Mouse (Mus musculus): ENCODE data around the gene Sgtb.
A peak's percentile ranks its signal among the peaks of the same experiment; 100 is the strongest.

Sgtb gene

DNA sequence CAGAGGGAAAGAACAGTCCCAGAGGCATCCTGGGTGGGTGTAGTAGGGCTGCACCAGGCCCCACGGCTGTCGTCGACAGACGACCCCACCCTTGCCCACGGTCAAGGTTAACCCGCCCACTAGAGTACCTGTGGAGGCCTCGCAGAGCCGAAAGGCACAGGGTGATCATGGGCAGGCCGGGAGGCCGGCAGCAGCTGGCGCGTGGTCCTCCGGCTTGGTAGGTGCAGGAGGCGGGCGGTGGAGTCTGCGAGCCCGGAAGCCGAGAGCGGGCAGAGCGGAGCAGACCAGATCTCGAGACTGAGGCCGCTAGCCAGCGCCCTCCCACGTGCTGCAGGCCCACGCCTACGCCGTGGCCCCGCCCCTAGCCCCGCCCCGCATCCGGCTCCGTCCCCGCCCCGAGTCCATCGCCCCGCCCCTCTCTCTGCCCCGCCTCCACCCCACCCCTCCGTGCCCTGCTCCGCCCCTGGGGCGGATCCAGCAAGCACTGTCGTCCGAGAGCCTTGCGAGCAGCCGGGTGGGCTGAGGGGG is at the start of gene Sgtb, which contains the start of gene Nln:
Gene Sgtb, plus strand, starts transcription at position 454 of the 528 bp plus-strand sequence.
Gene Nln, minus strand, starts transcription at position 327 of the 528 bp plus-strand sequence.
- DNase-seq (ENCODE audit: low spot score in 2 of 2), result peak; percentile 71 to 83

DNA sequence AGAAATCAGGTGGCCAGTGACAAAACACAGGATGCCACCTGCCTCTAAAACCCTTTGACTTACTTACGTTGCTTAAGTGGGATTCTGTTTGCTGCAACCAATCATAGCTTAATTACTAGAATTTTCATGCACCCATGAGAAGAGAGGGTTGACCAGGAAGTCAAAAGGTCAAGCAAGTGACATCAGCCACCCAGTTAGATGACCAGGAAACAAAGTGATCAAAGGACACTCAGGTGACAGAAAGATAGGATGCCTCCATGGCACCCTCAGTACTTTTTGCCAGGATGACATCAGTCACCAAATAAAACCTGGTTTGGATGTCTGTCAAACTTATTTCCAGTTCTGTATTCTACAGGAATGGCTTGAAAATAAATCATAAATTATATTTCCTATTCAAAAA is 49.3 kb upstream of the Sgtb start:
- no peak for DNase-seq (ENCODE audit: low spot score in 2 of 2)

DNA sequence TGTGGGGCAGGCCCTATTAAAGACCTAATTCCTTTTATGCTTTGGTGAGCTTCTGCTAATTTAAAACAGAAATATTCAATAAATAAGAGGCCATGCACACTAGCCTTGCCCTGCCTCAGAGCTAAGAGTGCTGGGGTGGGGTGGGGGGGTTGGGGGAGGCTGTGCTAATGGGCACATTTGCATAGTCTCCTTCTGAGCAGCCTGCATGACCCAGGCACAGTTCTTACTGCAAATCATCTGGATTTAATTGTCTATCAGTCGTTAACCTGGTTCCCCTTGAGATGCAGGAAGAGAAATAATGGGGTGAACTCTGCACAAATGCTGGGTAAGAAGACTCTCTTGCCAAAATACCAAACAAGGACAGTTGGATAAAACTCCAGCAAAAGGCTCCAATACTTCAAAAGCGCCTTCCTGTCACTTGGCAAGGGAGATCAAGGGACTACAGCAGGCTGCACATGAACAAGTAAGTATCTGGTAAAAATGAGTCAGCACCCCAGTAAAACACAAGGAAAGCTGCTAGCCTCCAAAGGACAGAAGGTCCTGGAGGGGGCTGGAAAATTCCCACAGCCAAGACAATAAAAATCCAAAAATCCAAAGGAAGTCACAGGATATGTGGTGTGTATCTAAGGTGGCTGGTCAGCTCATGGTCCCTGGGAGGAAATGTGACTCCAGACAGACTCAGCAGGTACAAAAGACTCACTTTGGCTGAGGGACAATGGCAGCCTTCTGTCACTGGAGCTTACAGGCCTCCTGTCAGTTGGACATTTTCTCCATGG is 47.4 kb upstream of the Sgtb start:
- no peak for DNase-seq (ENCODE audit: low spot score in 2 of 2)

DNA sequence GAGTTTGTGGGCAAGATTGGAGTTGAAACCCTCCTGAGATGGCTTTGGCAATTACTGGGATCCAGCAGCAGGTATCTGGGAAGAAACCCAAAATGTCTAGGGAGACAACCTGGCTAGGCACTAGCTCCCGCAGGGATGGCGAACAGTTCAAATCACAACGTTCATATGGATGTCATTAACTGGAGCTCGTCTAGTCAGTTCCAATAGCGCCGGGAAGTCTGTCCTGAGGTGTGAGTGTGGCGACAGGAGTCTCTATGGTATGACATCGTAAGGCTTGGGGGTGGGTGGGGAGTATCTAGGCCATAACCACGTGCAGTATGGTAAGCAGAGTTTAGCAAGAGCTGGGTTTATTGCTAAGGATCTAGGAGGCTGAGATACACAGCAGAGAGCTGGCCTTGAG is 46.5 kb upstream of the Sgtb start:
- DNase-seq (ENCODE audit: low spot score in 2 of 2), result no peak

DNA sequence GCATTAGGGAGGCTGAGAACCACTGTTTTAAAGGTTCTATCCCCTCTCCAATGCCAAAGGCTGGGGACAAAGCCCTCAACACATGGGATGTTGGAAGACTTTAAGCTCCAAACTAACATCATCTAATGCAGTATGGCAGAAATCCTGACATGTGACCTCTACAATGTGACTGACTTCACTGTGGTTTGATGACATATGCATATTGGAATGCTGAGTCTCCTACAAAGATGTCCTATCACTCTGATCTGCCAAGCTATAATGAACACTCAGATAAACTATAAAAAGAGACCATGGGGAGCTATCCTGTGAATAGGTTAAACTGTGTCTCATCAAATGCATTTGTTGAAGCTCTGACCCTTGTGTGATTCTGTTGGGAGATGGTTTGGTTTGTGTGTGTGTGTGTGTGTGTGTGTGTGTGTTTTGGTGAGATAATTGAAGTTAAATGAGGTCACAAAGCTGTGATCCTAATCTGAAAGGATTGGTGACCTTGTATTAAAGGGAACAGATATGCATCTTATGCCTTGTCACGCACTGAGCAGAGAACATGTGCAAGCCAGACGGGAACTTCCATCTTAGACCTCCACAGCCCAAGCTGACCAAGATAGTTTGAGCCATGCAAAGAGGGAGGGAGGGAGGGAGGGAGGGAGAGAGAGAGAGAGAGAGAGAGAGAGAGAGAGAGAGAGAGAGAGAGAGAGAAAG is 43.7 kb upstream of the Sgtb start:
- no peak for DNase-seq (ENCODE audit: low spot score in 2 of 2)

DNA sequence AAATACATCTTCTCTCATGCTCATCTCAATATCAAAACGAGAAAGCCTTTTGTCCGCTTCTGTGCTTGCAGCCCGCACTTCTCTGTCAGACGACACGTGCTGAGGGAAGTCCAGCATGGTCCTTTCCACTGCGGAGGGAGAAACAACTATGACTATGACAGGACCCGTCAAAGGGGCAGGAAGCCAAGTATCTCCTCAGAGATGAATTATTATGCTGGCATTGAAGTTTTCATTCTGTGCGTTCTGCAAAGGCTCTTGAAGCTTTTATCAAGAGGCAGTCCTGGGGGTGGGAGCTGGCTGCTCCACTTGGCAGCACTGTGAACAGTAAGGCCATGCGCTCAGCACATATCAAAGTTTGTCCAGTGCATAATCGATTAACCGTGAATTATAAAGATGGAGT is 40.3 kb upstream of the Sgtb start:
- DNase-seq (ENCODE audit: low spot score in 2 of 2), result no peak

DNA sequence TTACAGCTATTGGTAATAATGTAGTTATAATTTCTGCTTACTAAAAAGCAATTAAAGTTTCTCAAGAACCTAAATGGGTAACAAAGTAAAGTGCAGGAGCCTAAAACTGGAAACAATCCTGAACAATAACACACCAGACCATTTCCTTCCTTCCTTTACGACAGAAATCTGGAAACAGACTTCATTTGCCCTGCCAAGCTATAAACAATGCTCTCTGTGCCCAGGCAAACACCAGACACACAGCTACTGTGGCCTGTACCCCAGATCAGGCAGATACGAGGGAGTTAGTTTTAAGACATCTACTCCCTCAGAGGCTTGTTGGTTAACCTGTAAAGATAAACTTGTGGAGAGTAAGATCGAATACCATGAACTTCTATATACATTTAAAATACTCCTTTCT is 38.8 kb upstream of the Sgtb start:
- no peak for DNase-seq (ENCODE audit: low spot score in 2 of 2)

DNA sequence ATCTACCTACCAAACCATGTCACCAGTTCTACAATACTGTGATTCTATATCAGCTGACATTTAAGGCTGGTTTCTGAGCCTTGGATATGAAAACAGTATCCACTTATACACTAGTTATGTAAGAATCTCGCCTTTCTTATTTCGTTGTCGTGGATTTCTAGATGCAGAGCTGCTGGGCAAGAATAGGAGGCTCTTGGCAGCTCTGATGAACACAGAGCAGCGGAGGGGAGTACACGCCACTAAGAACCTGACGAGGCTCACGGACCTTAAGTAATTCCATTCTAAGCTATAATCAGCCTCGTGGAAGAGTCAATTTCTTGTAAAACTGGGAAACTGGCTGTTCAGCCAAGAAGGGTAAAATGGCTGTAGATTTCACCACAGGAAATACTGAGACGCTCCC is 37.2 kb upstream of the Sgtb start:
- no peak for DNase-seq (ENCODE audit: low spot score in 2 of 2)

DNA sequence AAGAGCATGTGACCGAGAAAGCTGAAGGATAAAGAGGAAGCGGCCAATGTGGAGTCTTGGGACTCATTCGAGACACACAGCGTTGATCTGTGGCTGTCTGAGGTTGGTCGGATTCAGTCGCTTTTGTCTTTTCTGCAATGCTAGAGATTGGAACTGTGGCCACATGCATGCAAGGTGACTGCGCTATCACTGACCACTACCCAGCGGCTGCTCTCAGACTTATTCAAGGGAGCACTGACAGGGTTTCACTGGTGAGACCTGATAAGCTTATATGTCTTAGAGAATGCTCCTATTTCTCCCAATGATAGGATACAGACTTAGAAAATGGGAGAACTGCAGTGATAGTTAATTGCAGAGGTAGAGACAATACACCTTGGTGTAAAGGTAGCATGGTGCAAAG is 35.3 kb upstream of the Sgtb start:
- no peak for DNase-seq (ENCODE audit: low spot score in 2 of 2)

DNA sequence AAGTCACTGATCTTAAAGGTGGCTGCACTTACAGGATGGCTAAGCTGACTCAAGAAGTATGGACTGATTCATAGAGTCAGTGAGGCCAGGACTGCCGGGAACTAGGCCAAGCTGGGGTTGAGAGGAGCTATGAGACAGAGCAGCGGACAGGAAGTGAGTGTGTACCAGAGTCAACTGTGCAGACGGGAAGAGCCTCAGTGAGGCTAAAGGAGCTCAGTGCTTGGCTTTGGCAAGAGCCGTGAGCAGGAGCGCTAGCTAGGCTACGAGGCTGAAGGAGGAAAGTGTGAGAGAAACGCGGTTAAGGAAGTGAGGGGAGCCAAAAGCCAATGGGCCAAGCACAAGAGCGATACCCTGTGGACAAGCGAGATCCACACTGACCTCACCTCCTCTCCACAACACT is 34.8 kb upstream of the Sgtb start:
- peak in 1 of 2 experiments; percentile 41 for DNase-seq (ENCODE audit: low spot score in 2 of 2)

DNA sequence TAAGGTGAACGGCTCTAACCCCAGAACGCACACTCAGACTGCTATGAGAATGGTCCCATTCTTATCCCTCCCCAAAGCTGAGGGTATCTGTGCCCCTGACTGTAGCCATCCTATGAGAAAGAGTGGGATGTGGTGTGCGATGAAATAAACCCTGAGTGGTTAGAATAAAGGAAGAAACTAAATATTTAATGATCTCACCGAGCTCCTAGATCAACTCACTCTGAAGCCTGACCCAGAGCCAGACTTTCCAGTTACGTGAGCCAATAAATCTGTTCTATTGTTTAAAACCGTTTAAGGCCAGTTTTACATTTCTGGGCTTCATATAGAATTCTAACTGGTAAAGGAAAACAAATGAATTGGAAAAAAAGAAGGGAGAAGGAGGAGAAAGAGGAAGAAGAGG is 32.5 kb upstream of the Sgtb start:
- no peak for DNase-seq (ENCODE audit: low spot score in 2 of 2)

DNA sequence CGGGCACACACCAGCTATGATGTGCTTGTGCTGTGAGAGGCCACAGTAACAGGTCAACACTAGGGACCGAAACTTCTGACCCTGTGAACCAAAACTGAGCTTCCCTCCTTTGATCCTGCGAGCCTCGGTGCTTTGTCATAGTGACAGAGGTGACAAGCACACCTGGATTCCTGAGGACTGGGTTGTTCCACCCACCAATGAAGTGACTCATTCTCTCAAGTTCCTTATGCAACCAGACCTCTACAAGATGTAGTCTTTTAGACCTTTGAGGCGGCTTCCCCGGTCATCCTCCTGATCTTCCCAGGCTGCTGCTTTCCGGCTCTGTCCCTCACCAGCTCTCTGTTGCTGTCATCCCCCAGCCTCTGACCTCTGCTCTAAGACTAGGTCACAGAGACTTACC is 27.0 kb upstream of the Sgtb start:
- DNase-seq (ENCODE audit: low spot score in 2 of 2), result no peak

DNA sequence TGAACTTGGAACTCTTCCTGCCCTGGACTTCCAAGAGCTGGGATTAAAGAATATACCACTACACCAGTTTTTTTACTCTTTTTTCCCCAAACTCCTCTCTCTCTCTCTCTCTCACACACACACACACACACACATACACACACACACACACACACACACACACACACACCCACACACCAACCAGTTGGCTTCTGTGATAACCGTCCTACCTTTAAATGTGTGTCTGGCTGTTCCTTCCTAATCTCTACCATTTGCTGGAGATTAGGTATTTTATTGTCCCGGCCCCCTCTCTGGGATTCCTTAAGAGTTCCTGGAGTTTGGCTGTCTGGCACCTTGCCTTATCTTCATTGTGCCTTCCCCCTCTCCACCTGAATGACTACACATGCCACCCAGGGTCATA is 24.9 kb upstream of the Sgtb start:
- DNase-seq (ENCODE audit: low spot score in 2 of 2), result no peak

DNA sequence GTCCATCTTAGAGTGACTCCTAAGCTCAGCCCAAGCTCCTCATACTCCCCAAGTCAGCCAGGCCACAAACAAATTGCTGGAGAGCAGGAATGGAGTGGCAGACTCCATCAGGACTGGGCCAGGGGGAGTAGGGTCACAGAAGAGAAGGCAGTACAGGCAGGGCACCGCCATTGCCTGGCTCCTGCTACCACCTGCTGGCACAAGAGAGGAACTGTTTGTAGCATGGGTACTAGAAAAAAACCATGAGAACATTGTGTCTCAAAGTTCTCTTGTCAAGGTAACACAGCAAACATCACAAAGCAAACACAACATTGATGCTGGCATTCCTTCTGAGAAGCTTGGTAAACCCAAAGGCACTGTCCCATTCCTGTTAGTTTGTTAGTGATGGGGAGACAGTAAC is 20.2 kb upstream of the Sgtb start:
- no peak for DNase-seq (ENCODE audit: low spot score in 2 of 2)

DNA sequence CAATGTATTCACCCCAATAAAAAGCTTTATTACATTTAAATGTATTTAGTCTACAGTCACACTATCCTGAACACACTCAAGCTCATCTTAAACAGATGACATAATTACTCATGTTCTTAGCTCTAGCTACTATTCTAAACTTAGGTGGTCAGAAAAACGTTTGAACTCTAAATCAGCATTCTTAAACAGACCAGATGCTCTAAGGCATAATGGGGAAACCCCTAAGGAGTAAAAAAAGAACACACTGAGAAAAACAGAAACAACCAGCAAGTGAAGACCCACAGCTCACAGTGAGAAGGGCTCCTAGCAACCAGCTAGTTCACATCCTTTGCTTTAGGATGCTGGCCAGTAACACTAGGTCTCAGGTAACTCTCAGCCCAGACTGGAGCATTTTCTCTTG is 17.8 kb upstream of the Sgtb start:
- no peak for DNase-seq (ENCODE audit: low spot score in 2 of 2)

DNA sequence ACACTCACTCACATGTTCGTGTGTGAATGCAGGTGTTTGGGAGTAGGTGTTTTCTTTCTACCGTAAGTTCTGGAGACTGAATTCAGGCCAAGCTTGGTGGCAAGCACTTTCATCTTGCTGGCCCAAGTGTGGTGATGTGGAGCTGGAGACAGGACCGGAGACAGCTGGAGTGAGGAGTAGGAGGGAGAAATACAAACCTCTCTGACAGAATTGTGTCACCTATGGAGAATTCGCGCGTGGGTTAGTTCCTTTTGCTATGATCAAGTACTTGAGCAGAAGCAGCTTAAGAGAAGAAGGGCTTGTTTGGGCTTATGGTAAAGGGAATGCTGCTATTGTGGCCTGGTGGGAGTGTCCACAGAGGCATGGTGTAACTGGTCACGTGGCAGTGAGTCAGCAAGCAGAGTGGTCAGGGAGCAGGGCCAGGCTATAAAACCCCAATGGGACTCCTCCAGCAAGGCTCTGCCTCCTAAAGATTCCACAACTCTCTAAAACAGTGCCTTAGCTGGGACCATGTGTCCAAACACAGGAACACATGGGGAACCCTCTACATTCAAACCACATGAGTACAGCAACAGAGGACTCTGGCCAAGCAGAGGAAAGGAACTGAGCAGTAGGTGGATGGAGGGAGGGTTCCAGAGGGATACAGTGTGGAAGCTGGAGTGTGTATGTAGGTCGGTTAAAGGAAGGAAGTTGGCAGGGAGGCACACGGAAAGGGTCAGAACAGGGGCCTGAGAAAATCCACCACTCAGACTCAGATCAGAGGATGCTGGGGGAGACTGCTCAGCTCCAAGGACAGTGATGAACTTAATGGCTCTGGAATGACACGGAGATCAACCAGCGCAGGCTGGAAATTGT is 14.8 kb upstream of the Sgtb start:
- DNase-seq (ENCODE audit: low spot score in 2 of 2), result peak in 1 of 2 experiments; percentile 33

DNA sequence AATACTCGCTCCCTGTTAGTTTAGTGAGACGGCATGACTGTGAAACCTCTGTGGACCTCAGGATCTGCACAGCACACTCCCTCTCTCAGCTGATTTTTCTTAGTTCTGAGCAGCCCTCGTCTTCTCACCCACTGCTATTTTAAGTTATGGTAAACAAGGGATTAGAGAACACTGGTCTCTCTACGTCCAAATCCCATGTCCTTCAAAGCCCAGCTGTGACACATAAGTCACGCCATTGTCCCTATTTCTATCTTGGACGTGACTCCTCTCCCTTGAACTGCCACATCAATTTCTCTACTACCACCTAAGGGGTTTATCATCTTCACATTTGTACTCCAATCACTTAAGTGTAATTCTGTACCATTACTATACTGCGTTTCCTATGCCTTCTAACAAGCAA is 13.6 kb upstream of the Sgtb start:
- DNase-seq (ENCODE audit: low spot score in 2 of 2), result no peak

DNA sequence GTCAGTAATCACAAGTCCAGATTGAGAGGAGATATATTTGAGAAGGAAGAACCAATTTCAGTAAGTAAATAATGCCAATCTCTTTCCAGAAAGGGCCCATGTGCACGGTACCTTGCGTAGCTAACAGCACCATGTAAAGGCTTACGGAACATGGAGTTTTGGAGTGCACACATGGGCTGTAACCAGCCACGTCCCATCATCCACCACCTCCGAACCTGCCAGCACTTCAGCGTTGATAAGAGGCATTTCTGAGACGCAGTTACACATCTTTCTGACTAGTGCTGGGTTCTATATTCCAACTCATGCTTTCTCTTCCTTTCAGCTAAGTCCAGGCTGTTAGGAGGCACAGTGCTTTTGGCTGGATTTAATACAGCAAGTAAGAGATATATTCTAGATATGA is 12.4 kb upstream of the Sgtb start:
- DNase-seq (ENCODE audit: low spot score in 2 of 2), result no peak

DNA sequence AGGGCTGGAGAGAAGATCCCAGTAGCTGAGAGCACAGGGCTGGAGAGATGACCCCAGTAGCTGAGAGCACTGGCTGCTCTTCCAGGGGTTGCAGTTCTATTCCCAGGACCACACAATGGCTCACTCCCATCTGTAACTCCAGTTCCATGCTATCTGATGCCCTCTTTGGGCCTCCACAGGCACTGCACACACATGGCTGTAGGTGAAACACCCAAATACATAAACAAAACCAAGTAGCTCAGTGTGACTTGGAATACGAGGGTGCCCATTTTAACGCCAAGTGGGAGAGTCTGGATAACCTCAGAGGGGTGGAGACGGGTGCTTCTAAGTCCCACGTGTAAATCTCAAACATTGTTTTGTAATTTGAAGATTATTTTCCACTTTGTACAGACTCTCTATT is 9.1 kb upstream of the Sgtb start:
- no peak for DNase-seq (ENCODE audit: low spot score in 2 of 2)

DNA sequence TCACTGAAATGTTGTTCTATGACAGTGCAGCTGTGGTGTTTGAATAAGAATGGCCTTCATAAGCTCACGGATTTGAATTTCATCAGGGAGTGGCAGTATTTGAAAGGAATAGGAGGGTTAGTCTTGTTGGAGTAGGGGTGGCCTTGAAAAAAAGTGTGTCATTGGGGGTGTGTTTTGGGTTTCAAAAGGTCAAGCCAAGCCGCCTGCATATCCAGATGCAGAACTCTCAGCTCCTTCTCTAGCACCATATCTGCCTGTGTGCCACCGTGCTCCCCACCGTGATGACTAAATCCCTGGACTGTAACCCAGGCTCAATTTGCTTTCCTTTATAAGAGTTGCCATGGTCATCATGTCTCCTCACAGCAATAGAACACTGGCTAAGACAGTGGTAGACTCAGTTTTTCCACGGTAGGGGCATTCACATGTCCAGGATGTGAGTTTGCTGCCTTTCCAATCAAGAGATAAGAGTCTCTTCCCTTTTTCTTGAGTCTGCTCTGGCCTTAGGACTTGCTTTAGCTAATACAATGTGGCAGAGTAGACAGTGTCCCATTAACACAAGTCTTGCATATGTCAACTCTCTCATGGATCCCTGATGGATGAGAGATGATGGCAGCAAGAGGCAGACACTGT is 7.8 kb upstream of the Sgtb start:
- no peak for DNase-seq (ENCODE audit: low spot score in 2 of 2)

DNA sequence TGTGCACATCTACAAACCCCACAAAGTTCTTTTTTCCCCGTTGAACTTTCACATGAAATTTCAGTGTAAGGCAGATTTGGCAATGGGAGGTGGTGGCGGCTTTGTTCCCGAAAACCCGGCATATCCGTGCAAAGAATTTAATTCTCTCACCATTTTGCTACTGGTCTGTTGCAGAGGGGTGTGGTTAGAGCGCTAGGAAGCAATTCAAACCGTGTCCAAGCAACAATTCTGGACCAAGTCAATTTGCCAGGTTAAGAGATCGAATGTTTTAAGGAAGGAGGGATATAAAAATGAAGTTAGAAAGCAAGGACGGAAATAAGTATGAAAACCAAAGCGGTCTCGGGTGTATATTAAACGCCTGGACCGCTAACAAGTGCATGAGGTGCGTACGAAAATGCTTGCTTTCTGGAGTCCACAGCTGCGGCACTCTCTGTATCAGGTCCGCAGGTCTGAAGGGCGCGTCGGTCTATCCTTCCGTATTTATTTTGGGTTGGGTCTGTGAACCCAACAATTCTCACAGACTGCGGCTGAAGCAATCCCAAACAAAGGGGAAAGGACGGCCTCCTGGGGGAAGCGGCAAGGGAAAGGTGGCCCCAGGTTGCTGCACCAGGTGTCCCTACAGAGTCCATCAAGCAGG is 772 bp upstream of the Sgtb start:
- no peak for DNase-seq (ENCODE audit: low spot score in 2 of 2)

Data from urinary bladder, adult 18-20 months (tissue).